Mouse (Mus musculus): ENCODE data around the gene Olfr1459.

Olfr1459 gene

GRCm38 (mm10) chr19:13149449-13149848, at the start of gene Olfr1459:
Gene Olfr1459 (minus strand): TSS chr19:13149549.
- DNase-seq (ENCODE audit: low read depth): no peak

DNA sequence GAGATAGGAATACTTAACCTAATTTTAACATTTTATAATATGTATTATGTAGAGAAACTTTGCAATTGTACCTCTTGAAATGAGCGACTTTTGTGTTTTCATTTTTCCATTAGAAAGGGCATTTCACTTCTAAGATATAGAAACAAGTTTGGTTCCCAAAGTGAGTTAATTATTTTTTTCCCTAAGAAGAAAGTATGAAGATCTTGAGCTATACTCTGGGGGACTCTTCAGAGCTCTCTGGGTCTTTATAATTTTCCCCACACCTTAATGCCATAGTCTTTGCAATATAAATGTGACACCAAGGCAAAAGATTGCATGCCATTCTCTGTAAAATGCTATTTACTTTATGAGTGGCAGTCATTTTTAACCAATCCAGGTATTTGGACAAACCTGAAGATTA, 36.1 kb upstream of the Olfr1459 start, which contains the start of gene Olfr1462:
Gene Olfr1462, plus strand, starts transcription at position 301 of the 400 bp plus-strand sequence.
- no peak for DNase-seq (ENCODE audit: low read depth)

DNA sequence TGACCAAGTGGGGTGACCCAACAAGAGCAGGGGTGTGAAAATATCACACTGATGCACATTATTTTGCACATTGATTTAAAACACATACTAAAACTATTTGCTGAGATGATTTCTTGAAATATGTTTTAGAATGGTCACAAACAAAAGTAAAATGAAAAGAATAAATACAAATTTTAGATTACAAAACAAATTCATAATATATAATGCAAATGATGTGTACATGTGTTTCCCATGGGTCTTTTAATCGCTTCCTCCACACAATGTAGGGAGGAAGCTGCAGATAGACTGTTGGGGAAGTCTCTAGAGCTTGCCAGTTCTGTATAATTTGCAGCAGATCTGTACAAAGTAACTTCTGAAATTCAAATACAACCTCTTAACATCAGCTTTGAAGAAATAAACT, 13.4 kb upstream of the Olfr1459 start, which contains the start of gene Olfr1461:
Gene Olfr1461, plus strand, starts transcription at position 301 of the 400 bp plus-strand sequence.
- DNase-seq (ENCODE audit: low read depth): no peak

DNA sequence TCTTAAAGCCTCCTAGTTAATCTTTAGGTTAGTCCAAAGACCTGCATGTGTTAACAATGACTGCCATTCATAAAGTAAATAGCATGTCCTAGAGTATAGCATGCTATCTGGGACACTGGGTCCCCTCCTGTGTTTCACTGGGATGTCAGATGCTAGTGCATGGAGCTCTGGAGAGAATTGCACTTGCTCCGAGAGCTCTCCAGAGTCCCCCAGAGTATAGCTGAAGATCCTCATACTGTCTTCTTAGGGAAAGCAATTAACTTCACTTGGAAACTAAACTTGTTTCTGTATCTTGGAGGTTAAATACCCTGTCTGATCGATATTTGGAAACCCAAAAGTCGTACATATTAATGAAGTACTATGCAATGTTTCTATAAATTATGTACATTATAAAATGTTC, 42.7 kb downstream of the Olfr1459 start, which contains the start of gene Olfr1458:
Gene Olfr1458, minus strand, starts transcription at position 101 of the 400 bp plus-strand sequence.
- no peak for DNase-seq (ENCODE audit: low read depth)

GRCm38 (mm10) chr19:13097791-13098190, 51.6 kb downstream of the Olfr1459 start, which contains the start of gene Olfr1457:
Gene Olfr1457 (minus strand): TSS chr19:13097891.
- DNase-seq (ENCODE audit: low read depth): no peak

DNA sequence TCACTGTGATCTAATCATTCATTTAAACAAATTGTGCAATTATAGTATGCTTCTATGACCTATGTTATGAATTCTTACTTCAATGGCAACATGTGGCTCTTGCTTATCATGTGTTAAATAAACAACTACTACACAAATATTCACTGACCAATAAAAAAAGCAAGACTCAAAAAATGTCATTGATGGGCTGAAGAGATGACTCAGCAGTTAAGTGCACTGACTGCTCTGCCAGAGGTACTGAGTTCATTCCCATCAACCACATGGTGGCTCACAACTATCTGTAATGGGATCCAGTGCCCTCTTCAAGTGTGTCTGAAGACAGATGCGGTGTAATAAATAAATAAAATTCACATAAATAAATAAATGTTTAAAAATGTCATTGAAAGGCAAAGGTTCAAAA, 55.4 kb downstream of the Olfr1459 start:
- no peak for DNase-seq (ENCODE audit: low read depth)

All from c-Kit-positive CD71-negative TER-119-negative erythroid progenitor cells, embryonic 14.5 days (primary cell).